11 mouse cellular contexts compared by ENCODE assay signal in the genomic region with DNA sequence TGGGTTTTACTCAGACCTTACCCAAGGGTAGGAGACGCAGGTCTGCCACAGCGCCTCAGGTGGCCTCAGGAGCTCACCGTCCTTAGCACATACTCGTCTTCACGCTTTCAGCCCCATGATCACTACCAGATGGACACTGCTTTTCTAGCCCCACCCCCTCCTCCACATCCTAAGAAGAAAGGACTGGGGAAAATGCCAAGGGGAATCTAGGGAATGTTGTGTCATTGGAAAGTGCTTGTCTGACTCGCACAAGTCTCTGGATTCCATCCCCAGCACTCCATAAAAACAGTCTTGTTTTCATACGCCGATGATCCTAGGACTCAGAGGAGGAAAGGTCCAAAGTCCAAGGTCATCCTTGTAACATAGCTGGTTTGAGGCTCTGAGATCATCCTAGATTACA.
A peak's percentile ranks its signal among the peaks of the same experiment; 100 is the strongest.
DNase-seq lines count a peak whose midpoint lies in the region; ATAC-seq and TF ChIP-seq lines count a peak whose summit lies in the region.
"Had no signal": no experiment of that assay in that cellular context is flagged by ENCODE, and none has a peak within 500 bp of the region (broad histone marks: within the 10 kb centered on the region; RNA-seq: fewer than 3 reads in every experiment).

No protein-coding gene starts in this region.

- no peak for TF ChIP-seq CTCF in gastrocnemius, adult 2 months (IDR thresholded peaks at IDR 0.05)

- H3K27me3 ChIP-seq in midbrain, embryonic 14.5 days (ENCODE audit: control insufficient read depth, insufficient read depth, low read length), result no peaks in the 10 kb centered on the region
- H3K27me3 ChIP-seq: CH12.LX; liver, embryonic 15.5 days had no signal

- H3K9me3 ChIP-seq in midbrain, embryonic 14.5 days (ENCODE audit: control insufficient read depth, low read length), result no peaks in the 10 kb centered on the region
- H3K9me3 ChIP-seq: liver, embryonic 15.5 days had no signal

- H3K4me2 ChIP-seq in midbrain, embryonic 14.5 days (ENCODE audit: low read length), result no peak overlapping the region
- H3K4me2 ChIP-seq: liver, embryonic 15.5 days had no signal

- H3K4me3 ChIP-seq in gastrocnemius, adult 2 months, result no peak overlapping the region
- H3K4me3 ChIP-seq in midbrain, embryonic 14.5 days (replicated peaks; ENCODE audit: low read depth, low read length), result no peak overlapping the region
- H3K4me3 ChIP-seq: liver, embryonic 15.5 days had no signal

- H3K27ac ChIP-seq in gastrocnemius, adult 2 months, result no peak overlapping the region; the same call in 1 of the 2 replicates
- H3K27ac ChIP-seq in midbrain, embryonic 14.5 days (replicated peaks; ENCODE audit: low read depth, low read length), result no peak overlapping the region
- H3K27ac ChIP-seq: liver, embryonic 15.5 days had no signal

- H3K36me3 ChIP-seq in midbrain, embryonic 14.5 days (ENCODE audit: control insufficient read depth, insufficient read depth, low read length), result no peaks in the 10 kb centered on the region
- H3K36me3 ChIP-seq: liver, embryonic 15.5 days had no signal

- no peak overlapping the region for H3K9ac ChIP-seq in midbrain, embryonic 14.5 days (replicated peaks; ENCODE audit: low read length)
- H3K9ac ChIP-seq: liver, embryonic 15.5 days had no signal

- WGBS in midbrain, embryonic 14.5 days, result 92% methylated on average over 8 of the region's 8 CpGs

- H3K4me1 ChIP-seq in midbrain, embryonic 14.5 days (ENCODE audit: control insufficient read depth, insufficient read depth, low read length), result no peaks in the 10 kb centered on the region
- H3K4me1 ChIP-seq: liver, embryonic 15.5 days had no signal

- intact Hi-C loops in heart, postnatal 25 days (cut with DNase I), result no loop called here
- intact Hi-C loops in heart, postnatal 36 days (cut with DNase I), result no loop called here
- intact Hi-C loops in gastrocnemius, adult 2 months (cut with DNase I), result no loop called here

- peak; percentile 11 for DNase-seq in heart, postnatal 25 days (ENCODE audit: low spot score)
- no peak for DNase-seq in heart, postnatal 36 days
- DNase-seq in embryo, embryonic 10 days (ENCODE audit: low spot score), result peak; percentile 52
- peak; percentile 26 for DNase-seq in gastrocnemius, adult 2 months
- peak; percentile 88 for DNase-seq in lung, postnatal 10 days
- DNase-seq in right cerebral cortex, postnatal 25 days, result no peak
- no peak for DNase-seq in left cerebral cortex, adult 9 months (ENCODE audit: low spot score in 2 of 2)
- DNase-seq in midbrain, embryonic 14.5 days, result no peak
- DNase-seq: cerebellum, adult 9-11 months had no signal

- no peak for ATAC-seq in midbrain, embryonic 14.5 days (ENCODE audit: low FRiP score, low TSS enrichment)

Comparison
In these comparisons a context has a peak if more than half of its experiments do, and no peak if none do; other contexts are left out.
1. DNase-seq: peak in heart, postnatal 25 days (single experiment), embryo, embryonic 10 days (single experiment), gastrocnemius, adult 2 months (single experiment) and lung, postnatal 10 days (single experiment); none in heart, postnatal 36 days (0 of 2), right cerebral cortex, postnatal 25 days (single experiment), left cerebral cortex, adult 9 months (0 of 2) and midbrain, embryonic 14.5 days (single experiment).